ENCODE assay signal across 22 mouse cellular contexts in genomic region chr19:25008509-25008908, GRCm38 (mm10).
"Had no signal": no experiment of that assay in that cellular context is flagged by ENCODE, and none has a peak within 500 bp of the region (broad histone marks: within the 10 kb centered on the region; RNA-seq: fewer than 3 reads in every experiment).

No protein-coding gene starts in this region.

- H3K4me3 ChIP-seq: liver, embryonic 13.5 days; liver, embryonic 15.5 days; lung, embryonic 15.5 days; megakaryocyte, embryonic 14.5 days; midbrain, embryonic 13.5 days; neural tube, embryonic 12.5 days had no signal

- H3K27ac ChIP-seq: liver, embryonic 13.5 days; liver, embryonic 15.5 days; lung, embryonic 15.5 days; macrophage; midbrain, embryonic 13.5 days; neural tube, embryonic 12.5 days had no signal

- H3K9me3 ChIP-seq: liver, embryonic 13.5 days; liver, embryonic 15.5 days; lung, embryonic 15.5 days; megakaryocyte, embryonic 14.5 days; midbrain, embryonic 13.5 days; neural tube, embryonic 12.5 days had no signal

- H3K4me1 ChIP-seq: neural tube, embryonic 12.5 days had no signal

- H3K9ac ChIP-seq: liver, embryonic 13.5 days; liver, embryonic 15.5 days; liver, postnatal 0 days; lung, embryonic 15.5 days; midbrain, embryonic 13.5 days; neural tube, embryonic 12.5 days had no signal

- DNase-seq: liver, embryonic 13.5 days; liver, postnatal 0 days; lung, adult 2 months; lung, postnatal 14 days; lung, postnatal 36 days; retina, postnatal 1 day; right cerebral cortex, adult 18-20 months; right cerebral cortex, postnatal 25 days; right cerebral cortex, postnatal 4 days; spleen, adult 18-20 months; thymus, adult 2 months; thymus, postnatal 25 days; thymus, postnatal 4 days had no signal

- ATAC-seq: liver, postnatal 0 days; lung, postnatal 0 days; midbrain, embryonic 13.5 days; midbrain, embryonic 16.5 days had no signal

- H3K27me3 ChIP-seq: liver, embryonic 13.5 days; liver, embryonic 15.5 days; lung, embryonic 15.5 days; megakaryocyte, embryonic 14.5 days; midbrain, embryonic 13.5 days; neural tube, embryonic 12.5 days had no signal

- H3K36me3 ChIP-seq: liver, embryonic 13.5 days; liver, embryonic 15.5 days; lung, embryonic 15.5 days; midbrain, embryonic 13.5 days; neural tube, embryonic 12.5 days had no signal

- H3K4me2 ChIP-seq: liver, embryonic 13.5 days; liver, embryonic 15.5 days; lung, embryonic 15.5 days; midbrain, embryonic 11.5 days; midbrain, embryonic 13.5 days; neural tube, embryonic 12.5 days had no signal
